Mouse (Mus musculus): Measurements from ENCODE around the gene Noto. TPM values are rescaled to one million over a fixed set of nuclear protein-coding genes. Genes with fewer than 3 reads are reported as not detected.

Gene Noto
- polyA plus RNA-seq, 1 experiment from 2014 or later, result not detected

GRCm38 (mm10) chr6:85452816-85453215, 29.1 kb downstream of the Noto start:
- peaks cover 40% of the 10 kb centered on the region for H3K4me1 ChIP-seq (replicated peaks; ENCODE audit: control insufficient read depth, insufficient read depth, low read length)
- H3K36me3 ChIP-seq (ENCODE audit: control insufficient read depth, insufficient read depth), result no peaks in the 10 kb centered on the region
- no peaks in the 10 kb centered on the region for H3K9me3 ChIP-seq (ENCODE audit: control insufficient read depth, low read length)
- no peak for ATAC-seq
- H3K27ac ChIP-seq (ENCODE audit: low read length), result peak overlapping the region; percentile 92; the same call in 1 of the 2 replicates
- H3K27me3 ChIP-seq (replicated peaks; ENCODE audit: control insufficient read depth, insufficient read depth, low read length), result no peaks in the 10 kb centered on the region
- H3K9ac ChIP-seq (replicated peaks; ENCODE audit: low read depth, low read length), result peak overlapping the region; percentile 88
- peak overlapping the region; percentile 88 for H3K4me3 ChIP-seq (replicated peaks; ENCODE audit: low read length)
- H3K4me2 ChIP-seq (ENCODE audit: low read length), result peak overlapping the region; percentile 94
- 12% methylated on average over 7 of the region's 7 CpGs for WGBS

- peaks cover 14% of the 10 kb centered on the region for H3K4me1 ChIP-seq (replicated peaks; ENCODE audit: control insufficient read depth, insufficient read depth, low read length)
- no peaks in the 10 kb centered on the region for H3K9me3 ChIP-seq (ENCODE audit: control insufficient read depth, low read length)
- no peak overlapping the region for H3K27ac ChIP-seq (ENCODE audit: low read length)
- no peak overlapping the region for H3K4me2 ChIP-seq (ENCODE audit: low read length)
- H3K9ac ChIP-seq (replicated peaks; ENCODE audit: low read depth, low read length), result no peak overlapping the region
- H3K36me3 ChIP-seq (ENCODE audit: control insufficient read depth, insufficient read depth), result peaks cover 38% of the 10 kb centered on the region
- no peak overlapping the region for H3K4me3 ChIP-seq (replicated peaks; ENCODE audit: low read length)
- H3K27me3 ChIP-seq (replicated peaks; ENCODE audit: control insufficient read depth, insufficient read depth, low read length), result no peaks in the 10 kb centered on the region
- no peak for ATAC-seq
- 86% methylated on average over 2 of the region's 2 CpGs for WGBS
Observed at GRCm38 (mm10) chr6:85459621-85460020, 35.9 kb downstream of the Noto start.

DNA sequence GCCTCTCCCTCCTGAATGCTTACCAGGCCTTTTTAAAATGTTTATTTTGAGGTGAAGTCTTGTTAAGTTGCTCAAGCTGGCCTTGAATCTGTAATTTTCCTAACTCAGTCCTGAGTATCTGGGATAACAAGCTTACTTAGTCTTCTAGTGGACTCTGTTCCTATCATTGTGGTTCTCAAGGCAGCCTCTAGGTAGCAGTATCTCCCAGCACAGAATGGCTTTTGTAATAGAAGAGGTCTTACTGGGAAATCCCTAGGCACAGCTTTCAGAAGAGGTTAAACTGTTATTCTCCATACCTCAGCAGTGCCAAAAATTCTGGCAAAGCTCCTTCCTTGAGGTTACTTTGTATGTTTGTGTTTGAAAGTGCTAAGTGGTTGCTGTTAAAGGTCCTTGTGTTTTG, 41.7 kb downstream of the Noto start:
- no peak for ATAC-seq
- no peak overlapping the region for H3K27ac ChIP-seq (ENCODE audit: low read length)
- no peaks in the 10 kb centered on the region for H3K4me1 ChIP-seq (replicated peaks; ENCODE audit: control insufficient read depth, insufficient read depth, low read length)
- no peak overlapping the region for H3K4me2 ChIP-seq (ENCODE audit: low read length)
- no peak overlapping the region for H3K9ac ChIP-seq (replicated peaks; ENCODE audit: low read depth, low read length)
- H3K9me3 ChIP-seq (ENCODE audit: control insufficient read depth, low read length), result no peaks in the 10 kb centered on the region
- peaks cover 74% of the 10 kb centered on the region for H3K36me3 ChIP-seq (ENCODE audit: control insufficient read depth, insufficient read depth)
- H3K4me3 ChIP-seq (replicated peaks; ENCODE audit: low read length), result no peak overlapping the region
- H3K27me3 ChIP-seq (replicated peaks; ENCODE audit: control insufficient read depth, insufficient read depth, low read length), result no peaks in the 10 kb centered on the region

DNA sequence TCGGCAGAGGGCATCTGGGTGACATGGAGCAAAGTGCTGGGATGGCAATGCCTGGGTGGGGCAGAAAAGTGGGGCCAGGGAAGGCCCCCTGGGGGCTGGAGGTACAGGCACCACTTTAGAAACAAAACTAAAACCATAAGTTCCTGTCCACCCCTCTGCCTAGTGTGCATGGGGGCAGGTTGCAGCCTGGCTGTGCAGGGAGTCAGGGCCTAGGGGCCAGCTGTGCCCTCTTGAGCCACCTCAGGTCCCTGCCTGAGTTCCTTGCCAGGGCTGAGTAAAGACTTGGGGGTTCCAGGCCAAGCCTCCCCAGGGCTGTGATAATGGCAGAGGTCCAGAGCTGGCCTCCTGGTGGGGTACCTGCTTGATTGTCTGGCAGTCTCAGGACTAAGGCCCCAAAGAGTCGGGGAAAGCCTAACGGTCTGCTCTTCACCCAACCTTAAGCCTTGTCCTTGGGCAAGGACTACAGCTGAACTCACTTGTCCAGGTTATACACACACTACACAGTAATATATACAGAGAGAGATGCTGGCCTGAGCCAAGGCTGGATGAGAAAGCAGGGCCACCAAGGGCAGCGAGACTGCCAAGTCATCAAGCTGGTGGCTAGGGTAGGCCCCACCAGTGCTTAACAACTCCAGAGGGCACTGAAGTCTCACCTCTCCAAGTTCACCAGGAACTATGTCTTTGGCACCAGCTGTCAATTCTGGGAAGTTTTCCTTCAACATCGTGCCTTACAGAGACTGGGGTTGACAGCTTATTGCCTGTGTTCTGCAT, 46.2 kb downstream of the Noto start:
- ATAC-seq, result peak; percentile 32
- no peak overlapping the region for H3K9ac ChIP-seq (replicated peaks; ENCODE audit: low read depth, low read length)
- 73% methylated on average over 5 of the region's 5 CpGs for WGBS
- no peaks in the 10 kb centered on the region for H3K9me3 ChIP-seq (ENCODE audit: control insufficient read depth, low read length)
- no peaks in the 10 kb centered on the region for H3K4me1 ChIP-seq (replicated peaks; ENCODE audit: control insufficient read depth, insufficient read depth, low read length)
- no peaks in the 10 kb centered on the region for H3K27me3 ChIP-seq (replicated peaks; ENCODE audit: control insufficient read depth, insufficient read depth, low read length)
- peaks cover 38% of the 10 kb centered on the region for H3K36me3 ChIP-seq (ENCODE audit: control insufficient read depth, insufficient read depth)
- no peak overlapping the region for H3K4me2 ChIP-seq (ENCODE audit: low read length)
- H3K4me3 ChIP-seq (replicated peaks; ENCODE audit: low read length), result no peak overlapping the region
- no peak overlapping the region for H3K27ac ChIP-seq (ENCODE audit: low read length)

- WGBS, result 56% methylated on average over 8 of the region's 8 CpGs
- H3K4me3 ChIP-seq (replicated peaks; ENCODE audit: low read length), result no peak overlapping the region
- peaks cover 24% of the 10 kb centered on the region for H3K36me3 ChIP-seq (ENCODE audit: control insufficient read depth, insufficient read depth)
- no peaks in the 10 kb centered on the region for H3K9me3 ChIP-seq (ENCODE audit: control insufficient read depth, low read length)
- no peaks in the 10 kb centered on the region for H3K4me1 ChIP-seq (replicated peaks; ENCODE audit: control insufficient read depth, insufficient read depth, low read length)
- no peak for ATAC-seq
- H3K27me3 ChIP-seq (replicated peaks; ENCODE audit: control insufficient read depth, insufficient read depth, low read length), result no peaks in the 10 kb centered on the region
- H3K27ac ChIP-seq (ENCODE audit: low read length), result no peak overlapping the region
- H3K4me2 ChIP-seq (ENCODE audit: low read length), result no peak overlapping the region
- no peak overlapping the region for H3K9ac ChIP-seq (replicated peaks; ENCODE audit: low read depth, low read length)
Observed at GRCm38 (mm10) chr6:85471962-85472361, 48.3 kb downstream of the Noto start.

- Histone ChIP-seq H3K9me3 (ENCODE audit: control insufficient read depth, low read length) (no peaks in the 10 kb centered on the region), H3K36me3 (ENCODE audit: control insufficient read depth, insufficient read depth) (peaks cover 18% of the 10 kb centered on the region), H3K4me3 (replicated peaks; ENCODE audit: low read length) (no peak overlapping the region), H3K27ac (ENCODE audit: low read length) (no peak overlapping the region), H3K4me1 (replicated peaks; ENCODE audit: control insufficient read depth, insufficient read depth, low read length) (no peaks in the 10 kb centered on the region), H3K27me3 (replicated peaks; ENCODE audit: control insufficient read depth, insufficient read depth, low read length) (no peaks in the 10 kb centered on the region), H3K4me2 (ENCODE audit: low read length) (no peak overlapping the region), H3K9ac (replicated peaks; ENCODE audit: low read depth, low read length) (no peak overlapping the region)
- no peak for ATAC-seq
- 50% methylated on average over 5 of the region's 5 CpGs for WGBS
Observed at GRCm38 (mm10) chr6:85472542-85472941, 48.9 kb downstream of the Noto start.

DNA sequence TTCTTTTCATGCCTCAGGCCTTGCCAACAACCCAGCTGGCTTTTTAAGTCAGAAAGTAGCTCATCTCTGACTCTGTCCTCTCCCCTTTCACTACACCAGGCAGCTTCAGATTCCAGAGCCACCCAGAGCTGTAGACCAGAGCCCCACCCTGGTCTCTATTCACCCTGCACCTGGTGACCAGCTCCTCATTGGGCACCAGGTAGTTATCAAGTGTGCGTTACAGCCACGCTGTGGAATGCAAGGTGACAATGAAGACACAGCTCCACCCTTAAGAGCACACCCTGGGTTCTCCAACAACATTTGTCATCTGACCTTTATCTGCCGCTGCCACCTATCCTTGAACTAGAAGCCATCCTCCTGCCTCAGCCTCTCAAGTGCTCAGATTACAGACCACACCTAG, 51.9 kb downstream of the Noto start:
- H3K9me3 ChIP-seq (ENCODE audit: control insufficient read depth, low read length), result no peaks in the 10 kb centered on the region
- no peak overlapping the region for H3K4me2 ChIP-seq (ENCODE audit: low read length)
- H3K27ac ChIP-seq (ENCODE audit: low read length), result no peak overlapping the region
- no peaks in the 10 kb centered on the region for H3K36me3 ChIP-seq (ENCODE audit: control insufficient read depth, insufficient read depth)
- H3K4me1 ChIP-seq (replicated peaks; ENCODE audit: control insufficient read depth, insufficient read depth, low read length), result no peaks in the 10 kb centered on the region
- ATAC-seq, result no peak
- 91% methylated on average over 3 of the region's 3 CpGs for WGBS
- H3K27me3 ChIP-seq (replicated peaks; ENCODE audit: control insufficient read depth, insufficient read depth, low read length), result no peaks in the 10 kb centered on the region
- H3K4me3 ChIP-seq (replicated peaks; ENCODE audit: low read length), result no peak overlapping the region
- no peak overlapping the region for H3K9ac ChIP-seq (replicated peaks; ENCODE audit: low read depth, low read length)

- Histone ChIP-seq H3K4me2 (ENCODE audit: low read length) (no peak overlapping the region), H3K27me3 (replicated peaks; ENCODE audit: control insufficient read depth, insufficient read depth, low read length) (0 out of 2 replicates have a peak, but pooled peaks cover 1% of the 10 kb centered on the region), H3K36me3 (ENCODE audit: control insufficient read depth, insufficient read depth) (no peaks in the 10 kb centered on the region), H3K4me3 (replicated peaks; ENCODE audit: low read length) (no peak overlapping the region), H3K4me1 (replicated peaks; ENCODE audit: control insufficient read depth, insufficient read depth, low read length) (no peaks in the 10 kb centered on the region), H3K27ac (ENCODE audit: low read length) (no peak overlapping the region), H3K9me3 (ENCODE audit: control insufficient read depth, low read length) (no peaks in the 10 kb centered on the region), H3K9ac (replicated peaks; ENCODE audit: low read depth, low read length) (no peak overlapping the region)
- ATAC-seq, result no peak
- WGBS, result 39% methylated on average over 10 of the region's 10 CpGs
Observed at GRCm38 (mm10) chr6:85477366-85477917, 53.8 kb downstream of the Noto start.

DNA sequence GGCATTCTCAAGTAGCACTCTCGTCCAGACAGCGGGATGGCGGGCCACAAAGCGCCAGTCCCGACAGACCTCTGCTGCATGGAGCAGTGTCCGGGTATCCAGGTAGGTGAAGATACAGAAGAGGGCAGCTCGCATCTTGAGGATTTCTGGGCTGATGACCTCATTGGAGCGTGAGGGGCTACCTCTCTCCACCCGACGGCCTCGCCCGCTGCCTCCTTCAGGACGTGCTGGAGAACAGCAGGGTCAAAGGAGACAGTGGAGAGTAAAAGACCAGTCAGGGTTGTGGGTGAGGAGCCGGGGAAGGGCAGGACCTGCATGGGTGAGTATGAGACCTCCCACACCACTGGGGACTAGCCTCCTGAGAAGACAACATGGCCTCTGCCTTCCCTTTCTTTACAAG, 54.7 kb downstream of the Noto start:
- no peaks in the 10 kb centered on the region for H3K36me3 ChIP-seq (ENCODE audit: control insufficient read depth, insufficient read depth)
- no peak overlapping the region for H3K27ac ChIP-seq (ENCODE audit: low read length)
- no peaks in the 10 kb centered on the region for H3K4me1 ChIP-seq (replicated peaks; ENCODE audit: control insufficient read depth, insufficient read depth, low read length)
- WGBS, result 51% methylated on average over 14 of the region's 14 CpGs
- no peak overlapping the region for H3K9ac ChIP-seq (replicated peaks; ENCODE audit: low read depth, low read length)
- no peak for ATAC-seq
- 0 out of 2 replicates have a peak, but pooled peaks cover 3% of the 10 kb centered on the region for H3K27me3 ChIP-seq (replicated peaks; ENCODE audit: control insufficient read depth, insufficient read depth, low read length)
- H3K4me2 ChIP-seq (ENCODE audit: low read length), result no peak overlapping the region
- no peaks in the 10 kb centered on the region for H3K9me3 ChIP-seq (ENCODE audit: control insufficient read depth, low read length)
- no peak overlapping the region for H3K4me3 ChIP-seq (replicated peaks; ENCODE audit: low read length)

All from forebrain, embryonic 16.5 days (tissue).